Mouse (Mus musculus) liver, adult 2 months (tissue): ENCODE measurements around the gene Cfl1.

ENCODE experiments used
- CTCF ChIP-seq: fragments of 200-500 bp; IDR thresholded peaks from 2 replicates; pipeline ENCODE4 v1.5.1; 2011; ENCODE audit warnings: low read depth, low read length, control low read depth
- POLR2A ChIP-seq: fragments of 200-500 bp; IDR thresholded peaks from 2 replicates; pipeline ENCODE4 v1.6.1; 2011; ENCODE audit warnings: low read length, control low read depth; ENCODE audit not compliant: insufficient read depth; ENCODE audit errors: extremely low read depth

DNA sequence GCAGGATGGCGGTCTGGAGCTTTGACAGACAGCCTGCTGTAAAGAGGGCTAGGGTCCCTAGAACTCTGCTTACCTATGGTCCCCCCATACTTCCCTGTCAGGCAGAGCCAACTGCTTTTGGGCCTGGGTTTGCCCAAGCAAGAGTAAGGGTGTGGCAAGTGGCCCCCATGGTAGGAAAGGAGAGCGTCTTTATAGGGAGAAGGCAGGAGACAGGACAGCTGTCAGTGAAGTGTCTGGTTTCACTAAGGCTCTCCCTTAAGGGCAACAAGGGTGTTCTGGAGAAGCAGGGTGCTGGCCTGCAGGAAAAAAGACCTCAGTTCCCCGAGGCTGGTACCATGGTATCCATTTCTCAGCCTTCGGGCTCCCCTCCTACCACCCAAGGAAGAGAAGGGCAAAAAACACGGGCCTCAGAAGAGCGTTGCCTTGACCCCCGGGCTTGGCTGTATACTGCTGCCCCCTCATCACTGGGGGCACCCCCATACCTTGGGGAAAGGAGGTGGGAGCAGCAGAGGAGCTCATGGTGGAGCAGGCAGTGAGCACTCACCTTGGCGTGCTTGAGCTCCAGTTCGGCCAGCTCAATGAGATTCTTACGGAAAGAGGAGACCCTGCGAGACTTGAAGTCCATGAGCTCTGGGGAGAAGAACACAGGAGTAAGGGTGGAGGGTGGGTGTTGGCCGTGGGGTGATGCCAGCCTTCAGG is 5.2 kb downstream of the Cfl1 start:
- TF ChIP-seq CTCF (no peak), POLR2A (no peak)
